Mouse (Mus musculus) midbrain, embryonic 15.5 days (tissue): Measurements from ENCODE around the gene Duox1. TPM values are rescaled to one million over a fixed set of nuclear protein-coding genes. Genes with fewer than 3 reads are reported as not detected.

Experiments
- ATAC-seq: fragments of 200-750 bp; cut with Nextera tagmentation; replicated peaks from 2 replicates; pipeline ENCODE4 v1.8.0; 2017; ENCODE audit warnings: moderate TSS enrichment
- H3K27ac ChIP-seq: fragments of 300-500 bp; sonication (generic); 2 replicates; pipeline ENCODE4 v1.5.1; 2015; ENCODE audit warnings: mild to moderate bottlenecking, inconsistent platforms
- H3K27me3 ChIP-seq: fragments of 300-500 bp; sonication (generic); replicated peaks from 2 replicates; pipeline ENCODE4 v1.6.1; 2015; ENCODE audit warnings: inconsistent platforms
- H3K36me3 ChIP-seq: fragments of 300-500 bp; sonication (generic); replicated peaks from 2 replicates; pipeline ENCODE4 v1.6.1; 2015; ENCODE audit warnings: inconsistent platforms
- H3K4me1 ChIP-seq: fragments of 300-500 bp; sonication (generic); 2 replicates; pipeline ENCODE4 v1.6.1; 2015; ENCODE audit warnings: inconsistent platforms
- H3K4me2 ChIP-seq: fragments of 300-500 bp; sonication (generic); 2 replicates; pipeline ENCODE4 v1.6.1; 2015; ENCODE audit warnings: inconsistent platforms, mild to moderate bottlenecking, moderate library complexity
- H3K4me3 ChIP-seq: fragments of 300-500 bp; sonication (generic); 2 replicates; pipeline ENCODE4 v1.5.1; 2015; ENCODE audit warnings: mild to moderate bottlenecking, inconsistent platforms
- H3K9ac ChIP-seq: fragments of 300-500 bp; sonication (generic); 2 replicates; pipeline ENCODE4 v1.6.1; 2015; ENCODE audit warnings: mild to moderate bottlenecking, inconsistent platforms
- H3K9me3 ChIP-seq: fragments of 300-500 bp; sonication (generic); 2 replicates; pipeline ENCODE4 v1.6.1; 2016; ENCODE audit warnings: inconsistent platforms
- WGBS: fragments of 180-500 bp; shearing (Covaris S2); methylation state at CpG from one replicate; pipeline ENCODE4 v1.1.7; 2015; ENCODE audit warnings: mixed read lengths; 5-methylcytosine and 5-hydroxymethylcytosine counted together
- polyA plus RNA-seq: library from polyadenylated mRNA; unstranded; fragments of >200 nt; fragmentation: Nextera tagmentation; extraction: Ambion mirVana; gene quantifications from 2 replicates; pipeline ENCODE4 v1.2.1, GENCODE M21; 2015

Gene Duox1
- 0.08 and 0.13 TPM in 2 replicates for polyA plus RNA-seq

GRCm38 (mm10) chr2:122315372-122315771 is at the start of gene Duox1:
Gene Duox1 (plus strand): TSS chr2:122315672.
- Histone ChIP-seq H3K9me3 (no peaks in the 10 kb centered on the region), H3K4me3 (no peak within 1 kb of the TSS), H3K36me3 (no peaks in the 10 kb centered on the region), H3K27me3 (peaks cover 25% of the 10 kb centered on the region; the same call in 1 of the 2 replicates), H3K27ac (no peak within 1 kb of the TSS), H3K4me2 (no peak within 1 kb of the TSS), H3K4me1 (peaks cover 16% of the 10 kb centered on the region; the same call in 1 of the 2 replicates), H3K9ac (no peak within 1 kb of the TSS)
- ATAC-seq, result no peak
- WGBS, result 87% methylated on average over 7 of the region's 7 CpGs

GRCm38 (mm10) chr2:122266407-122267193 is 48.9 kb upstream of the Duox1 start:
- Histone ChIP-seq H3K4me2 (no peak overlapping the region), H3K27me3 (no peaks in the 10 kb centered on the region), H3K4me1 (peaks cover 16% of the 10 kb centered on the region), H3K4me3 (no peak overlapping the region), H3K36me3 (no peaks in the 10 kb centered on the region), H3K9ac (no peak overlapping the region), H3K27ac (no peak overlapping the region), H3K9me3 (no peaks in the 10 kb centered on the region)
- WGBS, result 92% methylated on average over 7 of the region's 7 CpGs
- no peak for ATAC-seq

- no peaks in the 10 kb centered on the region for H3K27me3 ChIP-seq
- H3K4me1 ChIP-seq, result no peaks in the 10 kb centered on the region
- no peak overlapping the region for H3K4me2 ChIP-seq
- WGBS, result 94% methylated on average over 3 of the region's 3 CpGs
- no peaks in the 10 kb centered on the region for H3K36me3 ChIP-seq
- no peak overlapping the region for H3K4me3 ChIP-seq
- H3K9me3 ChIP-seq, result no peaks in the 10 kb centered on the region
- no peak overlapping the region for H3K9ac ChIP-seq
- ATAC-seq, result no peak
- H3K27ac ChIP-seq, result no peak overlapping the region
Measured at GRCm38 (mm10) chr2:122278769-122279168, 36.7 kb upstream of the Duox1 start.

- no peaks in the 10 kb centered on the region for H3K4me1 ChIP-seq
Measured at GRCm38 (mm10) chr2:122284091-122284490, 31.4 kb upstream of the Duox1 start.

GRCm38 (mm10) chr2:122286137-122286536 is 29.3 kb upstream of the Duox1 start:
- Histone ChIP-seq H3K27ac (no peak overlapping the region), H3K4me2 (no peak overlapping the region), H3K4me3 (no peak overlapping the region), H3K36me3 (no peaks in the 10 kb centered on the region), H3K9me3 (no peaks in the 10 kb centered on the region), H3K4me1 (no peaks in the 10 kb centered on the region), H3K27me3 (no peaks in the 10 kb centered on the region), H3K9ac (no peak overlapping the region)
- ATAC-seq, result no peak
- WGBS, result 61% methylated on average over 7 of the region's 7 CpGs

More at GRCm38 (mm10) chr2:122284091-122284490, 31.4 kb upstream of the Duox1 start:
- H3K27me3 ChIP-seq, result no peaks in the 10 kb centered on the region
- no peak overlapping the region for H3K4me3 ChIP-seq
- no peaks in the 10 kb centered on the region for H3K9me3 ChIP-seq
- ATAC-seq, result no peak
- WGBS, result 91% methylated on average over 9 of the region's 9 CpGs
- H3K4me2 ChIP-seq, result no peak overlapping the region
- no peak overlapping the region for H3K9ac ChIP-seq
- no peaks in the 10 kb centered on the region for H3K36me3 ChIP-seq
- no peak overlapping the region for H3K27ac ChIP-seq

- ATAC-seq, result no peak
- H3K9ac ChIP-seq, result no peak overlapping the region
- no peaks in the 10 kb centered on the region for H3K9me3 ChIP-seq
- H3K4me3 ChIP-seq, result no peak overlapping the region
- WGBS, result 7% methylated on average over 7 of the region's 7 CpGs
- H3K4me1 ChIP-seq, result peaks cover 26% of the 10 kb centered on the region
- no peak overlapping the region for H3K27ac ChIP-seq
- H3K27me3 ChIP-seq, result peaks cover 59% of the 10 kb centered on the region
- no peak overlapping the region for H3K4me2 ChIP-seq
- no peaks in the 10 kb centered on the region for H3K36me3 ChIP-seq
Measured at GRCm38 (mm10) chr2:122294916-122295315, 20.6 kb upstream of the Duox1 start.

GRCm38 (mm10) chr2:122297271-122298095 is 18.0 kb upstream of the Duox1 start:
- Histone ChIP-seq H3K27ac (no peak overlapping the region), H3K4me1 (peaks cover 44% of the 10 kb centered on the region), H3K4me3 (peak overlapping the region; percentile 21), H3K27me3 (peaks cover 81% of the 10 kb centered on the region), H3K9ac (no peak overlapping the region), H3K4me2 (peak overlapping the region; percentile 46), H3K9me3 (no peaks in the 10 kb centered on the region), H3K36me3 (no peaks in the 10 kb centered on the region)
- ATAC-seq, result no peak
- 1% methylated on average over 35 of the region's 35 CpGs for WGBS

GRCm38 (mm10) chr2:122298096-122298499 is 17.4 kb upstream of the Duox1 start, which contains the start of gene Duox2:
Gene Duox2 (minus strand): TSS chr2:122298449.
- ATAC-seq, result no peak
- Histone ChIP-seq H3K27ac (no peak within 1 kb of the TSS), H3K27me3 (peaks cover 87% of the 10 kb centered on the region), H3K9me3 (no peaks in the 10 kb centered on the region), H3K9ac (no peak within 1 kb of the TSS), H3K36me3 (no peaks in the 10 kb centered on the region), H3K4me2 (peak within 1 kb of the TSS; percentile 46), H3K4me1 (peaks cover 44% of the 10 kb centered on the region), H3K4me3 (peak within 1 kb of the TSS; percentile 26)
- WGBS, result 3% methylated on average over 13 of the region's 13 CpGs

- Histone ChIP-seq H3K27ac (no peak within 1 kb of the TSS), H3K27me3 (peaks cover 90% of the 10 kb centered on the region), H3K4me2 (peak within 1 kb of the TSS; percentile 46), H3K9ac (no peak within 1 kb of the TSS), H3K4me3 (peak within 1 kb of the TSS; percentile 26), H3K36me3 (no peaks in the 10 kb centered on the region), H3K9me3 (no peaks in the 10 kb centered on the region), H3K4me1 (peaks cover 44% of the 10 kb centered on the region)
- ATAC-seq, result no peak
- WGBS, result under 1% methylated on average over 43 of the region's 43 CpGs
Measured at GRCm38 (mm10) chr2:122298596-122299490, 16.6 kb upstream of the Duox1 start, which contains the start of gene Duoxa2. Gene Duoxa2 (plus strand): TSS chr2:122298900.

GRCm38 (mm10) chr2:122299911-122300655 is 15.4 kb upstream of the Duox1 start:
- peaks cover 44% of the 10 kb centered on the region for H3K4me1 ChIP-seq
- WGBS, result 10% methylated on average over 14 of the region's 14 CpGs
- peaks cover 90% of the 10 kb centered on the region for H3K27me3 ChIP-seq
- H3K27ac ChIP-seq, result no peak overlapping the region
- no peak overlapping the region for H3K9ac ChIP-seq
- no peak overlapping the region for H3K4me3 ChIP-seq
- H3K9me3 ChIP-seq, result no peaks in the 10 kb centered on the region
- H3K4me2 ChIP-seq, result no peak overlapping the region
- no peaks in the 10 kb centered on the region for H3K36me3 ChIP-seq
- no peak for ATAC-seq

GRCm38 (mm10) chr2:122300656-122301020 is 14.8 kb upstream of the Duox1 start:
- H3K27ac ChIP-seq, result no peak overlapping the region
- H3K9me3 ChIP-seq, result no peaks in the 10 kb centered on the region
- WGBS, result 5% methylated on average over 14 of the region's 14 CpGs
- peak; percentile 3; the same call in 1 of the 2 replicates for ATAC-seq
- H3K4me3 ChIP-seq, result peak overlapping the region; percentile 43
- H3K9ac ChIP-seq, result no peak overlapping the region
- H3K4me2 ChIP-seq, result peak overlapping the region; percentile 90
- H3K36me3 ChIP-seq, result no peaks in the 10 kb centered on the region
- peaks cover 88% of the 10 kb centered on the region for H3K27me3 ChIP-seq
- H3K4me1 ChIP-seq, result peaks cover 44% of the 10 kb centered on the region
